Mouse (Mus musculus) neural tube, embryonic 14.5 days (tissue): ENCODE results near the gene Izumo4. TPM values are rescaled to one million over a fixed set of nuclear protein-coding genes. Genes with fewer than 3 reads are reported as not detected.
A peak's percentile ranks its signal among the peaks of the same experiment; 100 is the strongest.

ENCODE experiments used
- ATAC-seq: fragments of 200-750 bp; cut with Nextera tagmentation; 2 replicates; pipeline ENCODE4 v1.8.0; 2017; ENCODE audit warnings: low read depth, mild to moderate bottlenecking, moderate TSS enrichment, moderate library complexity
- H3K27ac ChIP-seq: fragments of 300-500 bp; sonication (generic); 2 replicates; pipeline ENCODE4 v1.5.1; 2014; ENCODE audit warnings: low read depth, mild to moderate bottlenecking, control low read depth, low read length, moderate library complexity, mixed read lengths
- H3K27me3 ChIP-seq: fragments of 300-500 bp; sonication (generic); 2 replicates; pipeline ENCODE4 v1.6.1; 2014; ENCODE audit warnings: low read length; ENCODE audit not compliant: control insufficient read depth, insufficient read depth
- H3K36me3 ChIP-seq: fragments of 300-500 bp; sonication (generic); 2 replicates; pipeline ENCODE4 v1.6.1; 2014; ENCODE audit warnings: low read length, mixed read lengths; ENCODE audit not compliant: control insufficient read depth, insufficient read depth
- H3K4me1 ChIP-seq: fragments of 300-500 bp; sonication (generic); 2 replicates; pipeline ENCODE4 v1.6.1; 2014; ENCODE audit warnings: low read length; ENCODE audit not compliant: control insufficient read depth, insufficient read depth
- H3K4me2 ChIP-seq: fragments of 300-500 bp; sonication (generic); 2 replicates; pipeline ENCODE4 v1.6.1; 2014; ENCODE audit warnings: mild to moderate bottlenecking, low read depth, low read length, control low read depth
- H3K4me3 ChIP-seq: fragments of 300-500 bp; sonication (generic); 2 replicates; pipeline ENCODE4 v1.5.1; 2014; ENCODE audit warnings: low read depth, low read length, control low read depth, mixed read lengths
- H3K9ac ChIP-seq: fragments of 300-500 bp; sonication (generic); replicated peaks from 2 replicates; pipeline ENCODE4 v1.6.1; 2014; ENCODE audit warnings: low read depth, mild to moderate bottlenecking, control low read depth, low read length, mixed read lengths
- H3K9me3 ChIP-seq: fragments of 300-500 bp; sonication (generic); 2 replicates; pipeline ENCODE4 v1.6.1; 2016; ENCODE audit warnings: low read length; ENCODE audit not compliant: control insufficient read depth
- WGBS: fragments of 180-500 bp; shearing (Covaris S2); extraction: QIAGEN DNeasy Blood & Tissue Kit; methylation state at CpG from one replicate; pipeline ENCODE4 v1.1.7; 2014; 5-methylcytosine and 5-hydroxymethylcytosine counted together
- polyA plus RNA-seq: library from polyadenylated mRNA; unstranded; fragments of >200 nt; fragmentation: Nextera tagmentation; extraction: Ambion mirVana; gene quantifications from 2 replicates; pipeline ENCODE4 v1.2.1, GENCODE M21; 2014

Gene Izumo4
- polyA plus RNA-seq, 1 experiment from 2014 or later: 29.5 TPM

GRCm38 (mm10) chr10:80747410-80747809 lies 45.4 kb downstream of the Izumo4 start:
- no peaks in the 10 kb centered on the region for H3K9me3 ChIP-seq
- H3K4me1 ChIP-seq: 0 out of 2 replicates have a peak, but pooled peaks cover 3% of the 10 kb centered on the region
- H3K9ac ChIP-seq: no peak overlapping the region
- 19% methylated on average over 3 of the region's 3 CpGs for WGBS
- H3K27me3 ChIP-seq: no peaks in the 10 kb centered on the region
- no peak overlapping the region for H3K27ac ChIP-seq
- no peak overlapping the region for H3K4me2 ChIP-seq
- no peak overlapping the region for H3K4me3 ChIP-seq
- no peak for ATAC-seq
- no peaks in the 10 kb centered on the region for H3K36me3 ChIP-seq

GRCm38 (mm10) chr10:80748609-80749008 lies 46.6 kb downstream of the Izumo4 start:
- Histone ChIP-seq H3K9ac (no peak overlapping the region), H3K4me3 (no peak overlapping the region), H3K9me3 (no peaks in the 10 kb centered on the region), H3K27me3 (no peaks in the 10 kb centered on the region), H3K36me3 (no peaks in the 10 kb centered on the region), H3K4me2 (no peak overlapping the region), H3K4me1 (no peaks in the 10 kb centered on the region), H3K27ac (no peak overlapping the region)
- 16% methylated on average over 6 of the region's 6 CpGs for WGBS
- no peak for ATAC-seq

GRCm38 (mm10) chr10:80751188-80751832 lies 49.3 kb downstream of the Izumo4 start:
- 17% methylated on average over 16 of the region's 16 CpGs for WGBS
- H3K4me3 ChIP-seq: no peak overlapping the region

GRCm38 (mm10) chr10:80752079-80752625 lies 50.2 kb downstream of the Izumo4 start:
- Histone ChIP-seq H3K27me3 (no peaks in the 10 kb centered on the region), H3K4me2 (peak overlapping the region; percentile 29; the same call in 1 of the 2 replicates), H3K4me1 (peaks cover 14% of the 10 kb centered on the region), H3K27ac (no peak overlapping the region), H3K4me3 (no peak overlapping the region), H3K36me3 (no peaks in the 10 kb centered on the region), H3K9ac (no peak overlapping the region), H3K9me3 (no peaks in the 10 kb centered on the region)
- ATAC-seq: peak; percentile 38; the same call in 1 of the 2 replicates
- 4% methylated on average over 6 of the region's 6 CpGs for WGBS

More at GRCm38 (mm10) chr10:80751188-80751832, 49.3 kb downstream of the Izumo4 start:
- peaks cover 8% of the 10 kb centered on the region for H3K4me1 ChIP-seq
- no peaks in the 10 kb centered on the region for H3K9me3 ChIP-seq
- H3K36me3 ChIP-seq: no peaks in the 10 kb centered on the region
- peak overlapping the region; percentile 29; the same call in 1 of the 2 replicates for H3K4me2 ChIP-seq
- no peak overlapping the region for H3K27ac ChIP-seq
- no peak for ATAC-seq
- H3K27me3 ChIP-seq: no peaks in the 10 kb centered on the region
- 0 out of 2 replicates have a peak overlapping the region, but pooled peaks have one; percentile 21 for H3K9ac ChIP-seq

GRCm38 (mm10) chr10:80754594-80755290 lies 52.8 kb downstream of the Izumo4 start, which contains the start of gene Dot1l:
Dot1l (plus strand) TSS chr10:80755206.
- Histone ChIP-seq H3K9me3 (no peaks in the 10 kb centered on the region), H3K27ac (peak within 1 kb of the TSS; percentile 89), H3K4me3 (peak within 1 kb of the TSS; percentile 95), H3K36me3 (no peaks in the 10 kb centered on the region), H3K4me2 (peak within 1 kb of the TSS; percentile 89), H3K27me3 (no peaks in the 10 kb centered on the region), H3K9ac (peak within 1 kb of the TSS; percentile 97), H3K4me1 (peaks cover 27% of the 10 kb centered on the region)
- WGBS: 1% methylated on average over 41 of the region's 57 CpGs
- peak; percentile 90 for ATAC-seq

Other genes with a start within 250 kb of the Izumo4 start
- 1.4 and 1.5 TPM in 2 replicates for gene Onecut3, start 207.3 kb upstream of the Izumo4 start, polyA plus RNA-seq
- 0.79 and 1.5 TPM in 2 replicates for gene Atp8b3, start 163.1 kb upstream of the Izumo4 start, polyA plus RNA-seq
- gene Rexo1, start 140.6 kb upstream of the Izumo4 start, polyA plus RNA-seq: 30.6 and 30.7 TPM in 2 replicates
- 3.5 and 4.8 TPM in 2 replicates for gene Klf16, start 124.9 kb upstream of the Izumo4 start, polyA plus RNA-seq
- 144 and 155 TPM in 2 replicates for gene Abhd17a, start 111.8 kb upstream of the Izumo4 start, polyA plus RNA-seq
- 71.6 and 72.4 TPM in 2 replicates for gene Scamp4, start 99.3 kb upstream of the Izumo4 start, polyA plus RNA-seq
- 5.5 and 6.7 TPM in 2 replicates for gene Adat3, start 99.3 kb upstream of the Izumo4 start, polyA plus RNA-seq
- gene Gm49322, start 96.2 kb upstream of the Izumo4 start, polyA plus RNA-seq: 0.96 and 0.98 TPM in 2 replicates
- gene Csnk1g2, start 79.3 kb upstream of the Izumo4 start, polyA plus RNA-seq: 50.3 and 76.8 TPM in 2 replicates
- 75.0 and 79.7 TPM in 2 replicates for gene Btbd2, start 45.1 kb upstream of the Izumo4 start, polyA plus RNA-seq
- gene Mknk2, start 24.1 kb upstream of the Izumo4 start, polyA plus RNA-seq: 43.1 and 57.3 TPM in 2 replicates
- 42.0 and 48.6 TPM in 2 replicates for gene Mob3a, start 207 bp upstream of the Izumo4 start, polyA plus RNA-seq
- gene Ap3d1, start 40.1 kb downstream of the Izumo4 start, polyA plus RNA-seq: 109 and 125 TPM in 2 replicates
- 23.6 and 27.3 TPM in 2 replicates for gene Dot1l, start 53.0 kb downstream of the Izumo4 start, polyA plus RNA-seq
- 63.3 and 66.8 TPM in 2 replicates for gene Sf3a2, start 96.0 kb downstream of the Izumo4 start, polyA plus RNA-seq
- 126 and 127 TPM in 2 replicates for gene Plekhj1, start 96.4 kb downstream of the Izumo4 start, polyA plus RNA-seq
- 0.15 and 0.16 TPM in 2 replicates for gene Amh, start 103.1 kb downstream of the Izumo4 start, polyA plus RNA-seq
- gene Jsrp1, start 111.3 kb downstream of the Izumo4 start, polyA plus RNA-seq: 0.74 and 0.86 TPM in 2 replicates
- 1,177 and 1,236 TPM in 2 replicates for gene Oaz1, start 124.5 kb downstream of the Izumo4 start, polyA plus RNA-seq
- gene Lingo3, start 141.9 kb downstream of the Izumo4 start, polyA plus RNA-seq: 8.1 and 12.0 TPM in 2 replicates
- 220 and 260 TPM in 2 replicates for gene Lsm7, start 153.0 kb downstream of the Izumo4 start, polyA plus RNA-seq
- gene Sppl2b, start 153.1 kb downstream of the Izumo4 start, polyA plus RNA-seq: 60.3 and 61.5 TPM in 2 replicates
- 0.12 and 0.13 TPM in 2 replicates for gene Tmprss9, start 169.7 kb downstream of the Izumo4 start, polyA plus RNA-seq
- 337 and 352 TPM in 2 replicates for gene Timm13, start 198.8 kb downstream of the Izumo4 start, polyA plus RNA-seq
- 10.8 and 16.1 TPM in 2 replicates for gene Lmnb2, start 216.1 kb downstream of the Izumo4 start, polyA plus RNA-seq
- gene Gadd45b, start 227.9 kb downstream of the Izumo4 start, polyA plus RNA-seq: 7.4 and 7.6 TPM in 2 replicates